Mouse (Mus musculus): Measurements from ENCODE around the gene Tmcc3. TPM values are rescaled to one million over a fixed set of nuclear protein-coding genes. Genes with fewer than 3 reads are reported as not detected.

Gene Tmcc3
- total and polyA plus RNA-seq, 3 experiments, result 11.3 to 30.1 (median 23.1) TPM

- in situ Hi-C loops (cut with MboI; ENCODE audit: low pct_ligation_motif_present, low pct_unique_long_range_greater_than_20kb, low sequenced_read_pairs), result no loop called here
- TF ChIP-seq ZNF384 (IDR thresholded peaks at IDR 0.05; ENCODE audit: low read depth, low read length) (no peak), MEF2A (IDR thresholded peaks at IDR 0.05; ENCODE audit: borderline replicate concordance, low read depth, low read length) (no peak), USF2 (conservative IDR thresholded peaks at IDR 0.05; ENCODE audit: low read depth, low read length) (no peak), ELF1 (IDR thresholded peaks at IDR 0.05; ENCODE audit: low read depth, low read length) (no peak), IRF4 (IDR thresholded peaks at IDR 0.05; ENCODE audit: low read depth, low read length) (no peak), GABPA (IDR thresholded peaks at IDR 0.05; ENCODE audit: insufficient replicate concordance, low read depth, low read length) (no peak), ZKSCAN1 (IDR thresholded peaks at IDR 0.05; ENCODE audit: borderline replicate concordance, low read depth, low read length) (no peak), JUN (IDR thresholded peaks at IDR 0.05; ENCODE audit: insufficient read depth, low read depth, low read length) (no peak), EP300 (IDR thresholded peaks at IDR 0.05; ENCODE audit: low read length) (no peak), MAFK (IDR thresholded peaks at IDR 0.05; ENCODE audit: insufficient replicate concordance, low read length) (no peak), BHLHE40 (IDR thresholded peaks at IDR 0.05; ENCODE audit: low read depth, low read length) (no peak), MYC (IDR thresholded peaks at IDR 0.05; ENCODE audit: low read depth, low read length) (no peak), MAZ (IDR thresholded peaks at IDR 0.05; ENCODE audit: low read depth, low read length) (no peak), CTCF (conservative IDR thresholded peaks at IDR 0.05 in 1 of 2, IDR thresholded peaks at IDR 0.05 in 1 of 2; ENCODE audit: low read depth in 2 of 2, low read length in 2 of 2) (no peak)
Measured at GRCm38 (mm10) chr10:94345509-94346252, 33.9 kb downstream of the Tmcc3 start.

DNA sequence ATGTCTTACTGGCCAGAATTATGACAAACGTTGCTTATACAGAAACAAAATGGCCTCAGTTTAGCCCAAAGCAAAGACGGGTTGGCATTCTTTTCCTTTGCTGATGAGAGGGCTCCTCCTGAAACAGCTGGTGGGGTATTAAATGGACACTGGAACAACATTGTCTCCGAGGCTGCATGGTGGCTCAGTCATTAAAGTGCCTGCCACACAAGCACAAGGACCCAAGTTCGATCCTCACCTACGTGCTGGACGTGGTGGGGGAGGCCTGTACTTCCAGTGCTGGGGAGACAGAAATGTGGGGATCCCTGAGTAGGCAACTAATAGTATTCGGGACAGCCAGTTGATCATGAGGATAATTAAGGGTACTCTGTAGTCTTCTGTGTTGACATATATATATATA is 34.8 kb downstream of the Tmcc3 start:
- dilution Hi-C loops (cut with MboI; ENCODE audit: extremely low pct_ligation_motif_present, extremely low pct_unique_long_range_greater_than_20kb, low sequenced_read_pairs) (no loop called here), in situ Hi-C loops (cut with MboI; ENCODE audit: low pct_ligation_motif_present, low pct_unique_long_range_greater_than_20kb, low sequenced_read_pairs) (no loop called here)
- Histone ChIP-seq H3K4me3 (replicated peaks in 1 of 3; ENCODE audit: low read depth in 2 of 3, low read length in 2 of 3, poor library complexity in 1 of 3) (no peak overlapping the region), H3K79me2 (replicated peaks; ENCODE audit: control insufficient read depth, extremely low read depth, insufficient read depth, poor library complexity, severe bottlenecking) (no peaks in the 10 kb centered on the region), H3K27me3 (replicated peaks) (no peaks in the 10 kb centered on the region), H3K9ac (ENCODE audit: insufficient read depth, low read depth) (no peak overlapping the region), H3K4me1 (ENCODE audit: control insufficient read depth in 1 of 2, insufficient read depth in 2 of 2) (peaks cover 7 to 36% of the 10 kb centered on the region in 2 experiments), H3K4me2 (ENCODE audit: insufficient read depth, low read depth, poor library complexity, severe bottlenecking) (no peak overlapping the region), H3K9me3 (replicated peaks; ENCODE audit: low read length) (no peaks in the 10 kb centered on the region), H3K27ac (ENCODE audit: insufficient read depth, low read depth) (no peak overlapping the region), H3K36me3 (replicated peaks in 1 of 2; ENCODE audit: control insufficient read depth in 1 of 2, insufficient read depth in 1 of 2, low read length in 1 of 2) (no peaks in the 10 kb centered on the region)
- DNase-seq (ENCODE audit: extremely low read depth), result no peak
- TF ChIP-seq MYC (IDR thresholded peaks at IDR 0.05; ENCODE audit: low read depth, low read length) (no peak), KAT2A (IDR thresholded peaks at IDR 0.05; ENCODE audit: insufficient replicate concordance, low read length) (no peak), TBP (conservative IDR thresholded peaks at IDR 0.05; ENCODE audit: low read depth, low read length) (no peak), ZNF384 (IDR thresholded peaks at IDR 0.05; ENCODE audit: low read depth, low read length) (no peak), ETS1 (conservative IDR thresholded peaks at IDR 0.05; ENCODE audit: low read depth, low read length) (no peak), ELF1 (IDR thresholded peaks at IDR 0.05; ENCODE audit: low read depth, low read length) (no peak), CHD2 (IDR thresholded peaks at IDR 0.05; ENCODE audit: low read length) (no peak), MXI1 (IDR thresholded peaks at IDR 0.05; ENCODE audit: low read depth, low read length) (no peak), IRF4 (IDR thresholded peaks at IDR 0.05; ENCODE audit: low read depth, low read length) (no peak), EP300 (IDR thresholded peaks at IDR 0.05; ENCODE audit: low read length) (no peak), RAD21 (IDR thresholded peaks at IDR 0.05; ENCODE audit: low read depth, low read length) (no peak), NRF1 (IDR thresholded peaks at IDR 0.05; ENCODE audit: low read depth, low read length) (no peak), USF2 (conservative IDR thresholded peaks at IDR 0.05; ENCODE audit: low read depth, low read length) (no peak), NELFE (IDR thresholded peaks at IDR 0.05; ENCODE audit: low read depth, low read length) (no peak), RCOR1 (conservative IDR thresholded peaks at IDR 0.05; ENCODE audit: low read depth, low read length) (no peak), HCFC1 (IDR thresholded peaks at IDR 0.05; ENCODE audit: low read depth, low read length) (no peak)

More at GRCm38 (mm10) chr10:94345509-94346252, 33.9 kb downstream of the Tmcc3 start:
- H3K27me3 ChIP-seq (replicated peaks), result no peaks in the 10 kb centered on the region
- H3K36me3 ChIP-seq (replicated peaks in 1 of 2; ENCODE audit: control insufficient read depth in 1 of 2, insufficient read depth in 1 of 2, low read length in 1 of 2), result no peaks in the 10 kb centered on the region
- peak overlapping the region; percentile 17; the same call in 1 of the 2 replicates for H3K9ac ChIP-seq (ENCODE audit: insufficient read depth, low read depth)
- H3K27ac ChIP-seq (ENCODE audit: insufficient read depth, low read depth), result no peak overlapping the region
- H3K79me2 ChIP-seq (replicated peaks; ENCODE audit: control insufficient read depth, extremely low read depth, insufficient read depth, poor library complexity, severe bottlenecking), result no peaks in the 10 kb centered on the region
- DNase-seq (ENCODE audit: extremely low read depth), result no peak
- no peaks in the 10 kb centered on the region for H3K9me3 ChIP-seq (replicated peaks; ENCODE audit: low read length)
- peak overlapping the region; percentile 71; the same call in 1 of the 2 replicates for H3K4me2 ChIP-seq (ENCODE audit: insufficient read depth, low read depth, poor library complexity, severe bottlenecking)
- dilution Hi-C loops (cut with MboI; ENCODE audit: extremely low pct_ligation_motif_present, extremely low pct_unique_long_range_greater_than_20kb, low sequenced_read_pairs), result no loop called here
- peaks cover 4 to 27% of the 10 kb centered on the region in 2 experiments for H3K4me1 ChIP-seq (ENCODE audit: control insufficient read depth in 1 of 2, insufficient read depth in 2 of 2)
- H3K4me3 ChIP-seq (replicated peaks in 1 of 3; ENCODE audit: low read depth in 2 of 3, low read length in 2 of 3, poor library complexity in 1 of 3), result no peak overlapping the region
